Mouse (Mus musculus): ENCODE data around the gene Cdh23.

DNA sequence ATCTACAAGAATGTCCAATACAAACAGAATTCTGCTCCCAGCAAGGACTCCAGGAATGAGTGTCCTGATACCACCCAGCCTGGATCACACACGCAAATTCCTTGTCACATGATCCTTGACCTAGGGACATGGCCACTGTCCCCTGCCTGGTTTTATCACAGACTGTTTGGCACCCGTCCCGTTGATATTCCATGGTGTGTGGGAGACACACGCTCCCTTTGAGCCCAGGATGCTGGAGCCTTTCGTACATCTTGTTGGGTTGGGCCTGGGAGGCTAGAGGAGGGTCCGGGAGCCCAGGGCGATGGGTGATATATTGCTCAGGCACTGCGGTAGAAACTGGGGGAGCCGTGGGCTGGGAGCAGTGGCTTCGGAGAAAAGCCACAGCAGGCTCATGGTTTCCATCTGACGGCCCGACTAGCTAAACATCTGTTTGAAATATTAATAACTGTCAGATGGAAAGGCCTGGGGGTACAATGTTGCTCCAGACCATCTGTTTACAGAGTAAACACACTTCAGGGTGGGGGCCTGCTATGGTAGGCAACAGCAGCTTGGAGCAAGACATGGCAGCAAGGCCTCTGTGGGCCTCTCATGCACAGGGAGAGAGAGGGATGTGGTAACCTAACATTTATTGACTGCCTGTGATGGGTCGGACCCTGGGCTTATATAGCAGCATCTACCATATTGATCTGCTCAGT lies 232.2 kb downstream of the Cdh23 start:
- TF ChIP-seq CTCF (IDR thresholded peaks at IDR 0.05; ENCODE audit: control insufficient read depth, insufficient read depth, insufficient read length) = no peak
- no peak for TF ChIP-seq MAX (IDR thresholded peaks at IDR 0.05)
- TF ChIP-seq FOSL1 (IDR thresholded peaks at IDR 0.05; ENCODE audit: insufficient read depth, low read length, poor library complexity, severe bottlenecking) = no peak

Data from C2C12 (cell line).